Mouse (Mus musculus): ENCODE data around the gene 4930524J08Rik. TPM values are rescaled to one million over a fixed set of nuclear protein-coding genes. Genes with fewer than 3 reads are reported as not detected.
A peak's percentile ranks its signal among the peaks of the same experiment; 100 is the strongest.

Gene 4930524J08Rik
- polyA plus RNA-seq, 1 experiment from 2014 or later = 3.5 TPM

DNA sequence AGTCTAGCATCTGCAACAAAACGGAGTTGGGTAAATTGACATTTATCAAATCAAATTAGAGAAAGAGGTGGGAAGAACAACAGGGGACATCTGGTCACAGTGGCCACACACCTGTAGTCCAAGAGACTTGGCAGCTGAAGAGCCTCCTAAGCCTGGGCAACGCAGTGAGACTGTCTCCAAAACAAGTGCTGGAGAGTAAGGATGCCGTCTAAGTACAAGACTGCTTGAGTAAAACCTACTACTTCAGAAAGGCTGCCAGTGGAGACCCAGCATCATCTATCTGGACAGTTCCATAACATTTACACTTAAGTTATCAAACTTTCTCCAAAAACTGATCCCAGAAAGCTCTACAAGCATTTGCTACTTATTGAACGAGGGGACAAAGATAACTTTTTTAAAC is 3.8 kb upstream of the 4930524J08Rik start:
- Histone ChIP-seq H3K36me3 (peaks cover 11% of the 10 kb centered on the region; the same call in 1 of the 2 replicates), H3K4me3 (peak overlapping the region; percentile 9; the same call in 1 of the 2 replicates), H3K4me1 (replicated peaks) (peaks cover 50% of the 10 kb centered on the region), H3K27ac (replicated peaks) (no peak overlapping the region), H3K27me3 (no peaks in the 10 kb centered on the region), H3K9ac (peak overlapping the region; percentile 31; the same call in 1 of the 2 replicates), H3K9me3 (no peaks in the 10 kb centered on the region), H3K4me2 (peak overlapping the region; percentile 96)
- 72% methylated on average over 4 of the region's 4 CpGs for WGBS
- ATAC-seq (ENCODE audit: low read depth) = no peak

GRCm38 (mm10) chr5:99975776-99976175 is 3.1 kb upstream of the 4930524J08Rik start:
- WGBS = 87% methylated on average over 1 of the region's 1 CpGs
- no peak overlapping the region for H3K9ac ChIP-seq
- H3K4me1 ChIP-seq (replicated peaks) = peaks cover 53% of the 10 kb centered on the region
- H3K9me3 ChIP-seq = no peaks in the 10 kb centered on the region
- no peak overlapping the region for H3K27ac ChIP-seq (replicated peaks)
- peak overlapping the region; percentile 91 for H3K4me3 ChIP-seq
- peak overlapping the region; percentile 96 for H3K4me2 ChIP-seq
- peaks cover 6% of the 10 kb centered on the region; the same call in 1 of the 2 replicates for H3K36me3 ChIP-seq
- no peak for ATAC-seq (ENCODE audit: low read depth)
- no peaks in the 10 kb centered on the region for H3K27me3 ChIP-seq

- WGBS = 10% methylated on average over 8 of the region's 8 CpGs
- H3K4me3 ChIP-seq = peak overlapping the region; percentile 91
- peak overlapping the region; percentile 96 for H3K4me2 ChIP-seq
- H3K27me3 ChIP-seq = no peaks in the 10 kb centered on the region
- no peaks in the 10 kb centered on the region for H3K9me3 ChIP-seq
- ATAC-seq (ENCODE audit: low read depth) = no peak
- H3K4me1 ChIP-seq (replicated peaks) = peaks cover 53% of the 10 kb centered on the region
- H3K27ac ChIP-seq (replicated peaks) = no peak overlapping the region
- H3K9ac ChIP-seq = peak overlapping the region; percentile 96
- H3K36me3 ChIP-seq = peaks cover 4% of the 10 kb centered on the region; the same call in 1 of the 2 replicates
Measured at GRCm38 (mm10) chr5:99976334-99976955, 2.4 kb upstream of the 4930524J08Rik start.

DNA sequence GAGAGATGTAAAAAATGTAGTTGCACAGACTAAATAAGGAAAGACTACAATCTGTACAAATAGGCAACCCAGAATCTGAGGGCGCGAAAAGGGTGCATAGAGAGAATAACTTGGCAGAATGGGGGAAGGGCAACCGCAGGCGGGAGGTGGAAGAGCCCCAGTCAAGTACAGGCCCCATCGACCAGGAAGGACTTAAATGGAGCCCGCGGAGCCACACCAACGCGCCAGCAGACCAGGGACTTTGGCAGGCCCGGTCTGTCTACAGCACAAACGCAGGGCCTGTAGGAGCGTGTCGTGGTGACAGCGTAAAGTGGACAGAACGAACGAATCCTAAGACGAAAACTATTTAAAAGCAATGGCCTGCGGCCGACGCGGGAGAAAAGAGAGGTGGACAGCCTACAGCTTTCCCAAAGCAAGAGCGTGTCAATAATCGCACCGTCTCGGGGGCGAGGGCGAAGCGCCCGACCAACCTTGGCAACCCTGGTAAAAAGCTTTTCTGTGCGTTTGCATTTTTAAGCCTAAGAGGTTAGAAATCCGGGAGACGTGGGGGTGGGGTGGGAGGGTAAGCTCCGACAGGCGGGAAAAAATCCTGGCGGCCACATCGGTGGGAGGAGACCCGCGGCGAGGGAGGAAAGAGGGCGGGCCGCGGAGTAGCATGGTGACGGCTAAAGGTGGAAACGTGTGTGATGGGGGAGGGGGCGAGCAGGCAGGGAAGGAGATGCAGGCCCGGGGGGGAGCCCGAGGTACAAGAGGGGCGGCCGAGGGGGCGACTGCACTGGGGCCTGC is 1.2 kb upstream of the 4930524J08Rik start:
- Histone ChIP-seq H3K4me3 (peak overlapping the region; percentile 91), H3K4me1 (replicated peaks) (peaks cover 53% of the 10 kb centered on the region), H3K27ac (replicated peaks) (peak overlapping the region; percentile 99), H3K4me2 (peak overlapping the region; percentile 96), H3K27me3 (no peaks in the 10 kb centered on the region), H3K9me3 (no peaks in the 10 kb centered on the region), H3K36me3 (peaks cover 4% of the 10 kb centered on the region; the same call in 1 of the 2 replicates), H3K9ac (peak overlapping the region; percentile 96)
- ATAC-seq (ENCODE audit: low read depth) = peak; percentile 58
- 2% methylated on average over 46 of the region's 50 CpGs for WGBS

GRCm38 (mm10) chr5:99983452-99984061 is 4.7 kb downstream of the 4930524J08Rik start:
- Histone ChIP-seq H3K4me3 (no peak overlapping the region), H3K27ac (replicated peaks) (no peak overlapping the region), H3K4me2 (no peak overlapping the region), H3K9me3 (no peaks in the 10 kb centered on the region), H3K36me3 (no peaks in the 10 kb centered on the region), H3K4me1 (replicated peaks) (peaks cover 8% of the 10 kb centered on the region), H3K27me3 (no peaks in the 10 kb centered on the region), H3K9ac (no peak overlapping the region)
- no peak for ATAC-seq (ENCODE audit: low read depth)
- WGBS = 93% methylated on average over 9 of the region's 9 CpGs

DNA sequence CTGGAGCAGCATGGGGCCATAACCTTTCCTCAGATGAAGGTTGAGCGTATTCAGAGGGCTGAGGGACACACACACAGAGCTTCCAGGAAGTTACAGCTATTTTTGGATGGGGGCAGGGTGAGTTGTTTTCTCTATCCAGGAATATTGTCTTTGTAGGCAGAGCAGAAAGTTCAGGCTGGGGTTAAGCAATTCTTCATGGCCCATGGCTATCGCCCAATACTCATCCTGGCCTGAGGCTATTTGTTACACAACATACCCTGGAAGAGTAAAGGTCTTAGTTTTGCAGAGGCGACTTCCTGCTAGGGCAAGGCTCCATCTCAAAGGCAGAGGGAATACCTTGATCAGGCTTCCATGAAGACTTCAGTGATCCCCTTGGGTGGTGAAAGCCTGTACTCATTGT is 15.3 kb downstream of the 4930524J08Rik start:
- Histone ChIP-seq H3K9ac (no peak overlapping the region), H3K4me2 (no peak overlapping the region), H3K27me3 (no peaks in the 10 kb centered on the region), H3K9me3 (0 out of 2 replicates have a peak, but pooled peaks cover 5% of the 10 kb centered on the region), H3K27ac (replicated peaks) (no peak overlapping the region), H3K4me1 (replicated peaks) (no peaks in the 10 kb centered on the region), H3K4me3 (no peak overlapping the region), H3K36me3 (no peaks in the 10 kb centered on the region)
- WGBS = 82% methylated on average over 3 of the region's 3 CpGs
- ATAC-seq (ENCODE audit: low read depth) = no peak

DNA sequence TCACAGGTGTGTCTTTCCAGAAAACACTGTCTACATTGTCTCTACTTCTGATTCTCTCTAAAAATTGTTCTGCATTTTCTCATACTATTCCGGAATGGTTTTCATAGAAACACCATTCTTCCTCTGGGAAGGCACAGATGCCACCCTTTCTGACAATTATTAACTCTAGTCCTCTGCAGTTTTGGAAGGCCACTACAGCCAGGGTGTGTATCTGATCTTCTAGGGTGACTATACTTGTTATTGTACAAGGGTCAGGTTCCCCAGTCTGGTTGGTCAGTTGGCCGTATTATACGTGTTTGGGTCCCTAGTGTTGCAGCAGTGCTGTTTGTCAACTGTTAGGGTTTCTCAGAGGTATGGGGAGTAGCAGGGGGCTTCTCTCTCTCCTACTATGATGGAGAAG is 15.8 kb downstream of the 4930524J08Rik start:
- WGBS = 94% methylated on average over 3 of the region's 3 CpGs
- no peak overlapping the region for H3K9ac ChIP-seq
- H3K9me3 ChIP-seq = 0 out of 2 replicates have a peak, but pooled peaks cover 5% of the 10 kb centered on the region
- H3K27me3 ChIP-seq = no peaks in the 10 kb centered on the region
- no peaks in the 10 kb centered on the region for H3K4me1 ChIP-seq (replicated peaks)
- no peak overlapping the region for H3K4me3 ChIP-seq
- H3K36me3 ChIP-seq = no peaks in the 10 kb centered on the region
- no peak overlapping the region for H3K4me2 ChIP-seq
- no peak for ATAC-seq (ENCODE audit: low read depth)
- H3K27ac ChIP-seq (replicated peaks) = no peak overlapping the region

- WGBS = 79% methylated on average over 7 of the region's 7 CpGs
- no peaks in the 10 kb centered on the region for H3K27me3 ChIP-seq
Measured at GRCm38 (mm10) chr5:100000048-100000447, 21.2 kb downstream of the 4930524J08Rik start.

GRCm38 (mm10) chr5:100000500-100000899 is 21.6 kb downstream of the 4930524J08Rik start:
- Histone ChIP-seq H3K27me3 (no peaks in the 10 kb centered on the region), H3K4me3 (no peak overlapping the region), H3K36me3 (no peaks in the 10 kb centered on the region), H3K9ac (no peak overlapping the region), H3K4me2 (no peak overlapping the region), H3K9me3 (0 out of 2 replicates have a peak, but pooled peaks cover 5% of the 10 kb centered on the region), H3K4me1 (replicated peaks) (no peaks in the 10 kb centered on the region), H3K27ac (replicated peaks) (no peak overlapping the region)
- ATAC-seq (ENCODE audit: low read depth) = peak; percentile 32; the same call in 1 of the 2 replicates
- WGBS = 58% methylated on average over 8 of the region's 8 CpGs

More at GRCm38 (mm10) chr5:100000048-100000447, 21.2 kb downstream of the 4930524J08Rik start:
- ATAC-seq (ENCODE audit: low read depth) = no peak
- H3K27ac ChIP-seq (replicated peaks) = no peak overlapping the region
- 0 out of 2 replicates have a peak, but pooled peaks cover 5% of the 10 kb centered on the region for H3K9me3 ChIP-seq
- no peak overlapping the region for H3K4me3 ChIP-seq
- no peak overlapping the region for H3K4me2 ChIP-seq
- no peaks in the 10 kb centered on the region for H3K4me1 ChIP-seq (replicated peaks)
- H3K36me3 ChIP-seq = no peaks in the 10 kb centered on the region
- H3K9ac ChIP-seq = no peak overlapping the region

DNA sequence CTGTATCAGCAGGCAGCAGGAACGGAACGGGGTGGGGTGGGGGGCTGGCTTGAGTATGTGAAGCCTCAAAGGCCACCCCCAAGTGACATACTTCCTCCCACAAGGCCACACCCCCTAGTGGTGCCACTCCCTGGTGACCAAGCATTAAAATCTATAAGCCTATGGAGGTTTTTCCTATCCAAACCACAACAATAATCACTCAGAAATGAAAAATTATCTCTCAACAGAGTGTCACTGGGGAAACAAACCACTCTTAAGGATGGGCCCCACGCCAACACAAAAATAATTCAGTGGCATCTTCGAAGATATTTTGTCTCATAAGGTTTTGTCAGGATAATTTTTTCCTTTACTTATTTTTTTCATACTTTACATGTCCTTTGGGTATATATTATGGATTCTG is 25.0 kb downstream of the 4930524J08Rik start:
- H3K27ac ChIP-seq (replicated peaks) = no peak overlapping the region
- no peak overlapping the region for H3K4me3 ChIP-seq
- no peaks in the 10 kb centered on the region for H3K36me3 ChIP-seq
- H3K27me3 ChIP-seq = no peaks in the 10 kb centered on the region
- no peak overlapping the region for H3K9ac ChIP-seq
- no peak for ATAC-seq (ENCODE audit: low read depth)
- no peak overlapping the region for H3K4me2 ChIP-seq
- WGBS = 90% methylated on average over 4 of the region's 4 CpGs
- no peaks in the 10 kb centered on the region for H3K4me1 ChIP-seq (replicated peaks)
- no peaks in the 10 kb centered on the region for H3K9me3 ChIP-seq

DNA sequence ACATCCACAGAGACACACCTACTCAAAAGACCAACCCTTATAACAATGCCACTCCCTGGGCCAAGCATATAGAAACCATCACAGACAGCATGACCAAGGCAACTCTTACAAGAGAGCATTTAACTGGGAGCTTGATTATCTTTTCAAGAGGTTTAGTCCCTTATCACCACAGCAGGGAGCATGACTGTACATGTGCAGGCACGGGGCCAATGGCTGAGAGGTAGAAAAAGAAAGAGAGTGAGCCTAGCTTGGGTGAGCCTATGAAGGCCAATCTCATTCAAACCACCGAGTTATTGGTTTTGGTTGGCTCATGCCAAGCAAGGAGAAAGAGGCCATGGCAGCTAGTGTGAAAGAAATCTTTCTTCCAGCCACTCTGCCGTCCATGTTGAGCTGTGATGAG is 26.6 kb downstream of the 4930524J08Rik start:
- no peaks in the 10 kb centered on the region for H3K36me3 ChIP-seq
- ATAC-seq (ENCODE audit: low read depth) = no peak
- no peaks in the 10 kb centered on the region for H3K27me3 ChIP-seq
- no peak overlapping the region for H3K4me2 ChIP-seq
- H3K4me3 ChIP-seq = no peak overlapping the region
- H3K27ac ChIP-seq (replicated peaks) = no peak overlapping the region
- H3K9me3 ChIP-seq = no peaks in the 10 kb centered on the region
- 78% methylated on average over 3 of the region's 3 CpGs for WGBS
- no peaks in the 10 kb centered on the region for H3K4me1 ChIP-seq (replicated peaks)
- H3K9ac ChIP-seq = no peak overlapping the region

- H3K27ac ChIP-seq (replicated peaks) = no peak overlapping the region
- WGBS = 85% methylated on average over 6 of the region's 6 CpGs
- H3K27me3 ChIP-seq = no peaks in the 10 kb centered on the region
- H3K4me2 ChIP-seq = no peak overlapping the region
- no peak for ATAC-seq (ENCODE audit: low read depth)
- H3K4me3 ChIP-seq = no peak overlapping the region
- H3K9me3 ChIP-seq = no peaks in the 10 kb centered on the region
- no peaks in the 10 kb centered on the region for H3K4me1 ChIP-seq (replicated peaks)
- H3K36me3 ChIP-seq = no peaks in the 10 kb centered on the region
- H3K9ac ChIP-seq = no peak overlapping the region
Measured at GRCm38 (mm10) chr5:100005896-100006295, 27.0 kb downstream of the 4930524J08Rik start.
